Mouse (Mus musculus): Measurements from ENCODE around the gene Fam57b. TPM values are rescaled to one million over a fixed set of nuclear protein-coding genes. Genes with fewer than 3 reads are reported as not detected.
A peak's percentile ranks its signal among the peaks of the same experiment; 100 is the strongest.

Fam57b gene
- total RNA-seq, 4 experiments from 2014 or later = 58.1 to 63.4 (median 59.6) TPM

- no peak for DNase-seq (ENCODE audit: low spot score in 2 of 2)
Measured at GRCm38 (mm10) chr7:126798127-126799049, 920 bp downstream of the Fam57b start.

- peak; percentile 92 to 98 for DNase-seq (ENCODE audit: low spot score in 2 of 2)
Measured at GRCm38 (mm10) chr7:126799050-126799467, 1.6 kb downstream of the Fam57b start.

GRCm38 (mm10) chr7:126799468-126800268 is 2.2 kb downstream of the Fam57b start:
- DNase-seq (ENCODE audit: low spot score in 2 of 2) = peak in 1 of 2 experiments; percentile 67

GRCm38 (mm10) chr7:126800269-126801056 is 3.0 kb downstream of the Fam57b start:
- no peak for DNase-seq (ENCODE audit: low spot score in 2 of 2)

- no peak for DNase-seq (ENCODE audit: low spot score in 2 of 2)
Measured at GRCm38 (mm10) chr7:126801057-126801422, 3.6 kb downstream of the Fam57b start.

GRCm38 (mm10) chr7:126802134-126802889 is 4.8 kb downstream of the Fam57b start:
- no peak for DNase-seq (ENCODE audit: low spot score in 2 of 2)

GRCm38 (mm10) chr7:126803181-126803580 is 5.7 kb downstream of the Fam57b start:
- DNase-seq (ENCODE audit: low spot score in 2 of 2) = no peak

DNA sequence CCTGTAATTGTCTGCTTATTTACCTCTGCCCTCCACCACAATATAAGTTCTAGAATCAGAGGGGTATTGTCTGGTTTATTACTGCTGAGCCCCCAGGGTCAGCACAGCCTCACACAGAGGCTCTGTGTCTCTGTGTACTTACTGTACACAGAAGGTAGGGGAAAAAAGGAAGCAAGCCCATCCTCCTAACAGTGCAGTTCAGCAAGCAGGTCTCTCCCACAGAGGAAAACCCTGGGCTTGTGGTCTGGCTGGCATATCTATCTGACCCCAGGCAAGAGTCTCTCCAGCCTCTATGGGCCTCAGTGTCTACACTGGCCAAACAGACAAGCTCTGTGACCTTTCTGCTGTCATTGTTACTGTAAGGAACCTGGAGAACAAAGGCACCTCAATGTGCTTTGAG is 6.3 kb downstream of the Fam57b start:
- DNase-seq (ENCODE audit: low spot score in 2 of 2) = no peak

- DNase-seq (ENCODE audit: low spot score in 2 of 2) = no peak
Measured at GRCm38 (mm10) chr7:126806956-126807355, 9.5 kb downstream of the Fam57b start.

- DNase-seq (ENCODE audit: low spot score in 2 of 2) = no peak
Measured at GRCm38 (mm10) chr7:126807405-126807804, 9.9 kb downstream of the Fam57b start.

- DNase-seq (ENCODE audit: low spot score in 2 of 2) = peak; percentile 84 to 85
Measured at GRCm38 (mm10) chr7:126808703-126809455, 11.4 kb downstream of the Fam57b start.

DNA sequence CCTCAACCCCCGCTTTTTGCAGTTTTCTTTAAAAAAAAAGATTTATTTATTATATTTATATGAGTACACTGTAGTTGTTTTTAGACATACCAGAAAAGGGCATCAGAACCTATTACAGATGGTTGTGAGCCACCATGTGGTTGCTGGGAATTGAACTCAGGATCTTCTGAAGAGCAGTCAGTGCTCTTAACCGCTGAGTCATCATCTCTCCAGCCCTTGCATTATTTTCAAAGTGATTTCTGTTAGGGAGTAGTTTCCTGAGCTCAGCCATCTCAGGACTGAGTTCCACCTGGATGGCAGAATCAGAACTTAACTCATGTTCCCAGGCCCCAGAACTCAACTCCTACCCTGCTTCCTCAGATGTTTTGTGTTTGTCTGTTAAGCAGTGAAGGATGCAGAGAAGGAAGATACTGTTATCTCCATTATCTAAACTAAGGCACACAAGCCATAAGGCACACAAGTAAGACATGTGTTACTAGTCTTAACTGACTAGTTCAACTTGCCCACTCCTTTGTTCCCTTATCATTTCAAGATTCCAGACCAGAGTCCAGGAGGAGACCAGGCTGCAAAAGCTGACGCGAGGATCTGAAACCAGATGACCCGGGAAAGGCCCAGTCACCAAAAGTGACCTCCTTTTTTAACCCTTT is 12.4 kb downstream of the Fam57b start:
- DNase-seq (ENCODE audit: low spot score in 2 of 2) = no peak

DNA sequence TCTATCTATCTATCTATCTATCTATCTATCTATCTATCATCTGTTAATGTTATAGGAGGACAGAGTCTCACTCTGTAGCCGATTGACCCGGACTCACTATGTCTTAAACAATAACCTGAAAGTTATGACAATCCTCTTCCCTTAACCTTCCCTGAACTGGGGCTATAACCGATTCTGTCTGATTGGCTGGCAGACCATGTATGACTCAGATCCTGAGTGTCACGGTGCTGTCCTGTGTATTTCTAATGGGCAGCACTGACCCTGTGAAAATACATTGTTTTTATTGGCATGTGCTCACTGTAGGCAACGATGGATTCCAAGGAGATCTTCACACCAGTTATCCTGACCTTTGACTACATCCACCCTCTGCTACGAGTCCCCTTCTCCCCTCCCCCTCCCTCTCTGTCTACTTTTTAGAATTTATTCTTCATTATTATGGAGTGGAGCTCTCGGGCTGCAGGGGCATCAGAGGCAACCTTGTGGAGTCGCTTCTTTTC is 18.3 kb downstream of the Fam57b start:
- no peak for DNase-seq (ENCODE audit: low spot score in 2 of 2)

- no peak for DNase-seq (ENCODE audit: low spot score in 2 of 2)
Measured at GRCm38 (mm10) chr7:126816494-126816893, 19.0 kb downstream of the Fam57b start.

DNA sequence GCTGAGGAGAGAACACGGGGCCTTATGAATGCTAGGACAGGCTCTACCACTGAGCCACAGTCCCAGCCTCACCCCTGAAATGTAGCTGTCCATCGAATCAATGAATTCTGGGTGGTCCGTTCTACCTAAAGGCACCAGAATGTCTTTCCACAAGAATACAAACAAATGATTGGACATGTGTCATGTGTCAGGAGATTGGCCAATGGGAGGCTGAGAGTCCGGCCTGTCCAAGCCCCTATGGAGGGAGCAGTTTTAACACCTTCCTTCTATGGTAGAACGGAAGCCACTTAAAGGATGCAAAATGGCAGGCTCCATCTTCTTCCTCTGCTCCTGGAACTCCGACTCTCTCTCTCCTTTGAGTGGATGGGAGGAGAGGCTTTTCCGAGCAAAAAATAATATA is 20.1 kb downstream of the Fam57b start:
- DNase-seq (ENCODE audit: low spot score in 2 of 2) = no peak

DNA sequence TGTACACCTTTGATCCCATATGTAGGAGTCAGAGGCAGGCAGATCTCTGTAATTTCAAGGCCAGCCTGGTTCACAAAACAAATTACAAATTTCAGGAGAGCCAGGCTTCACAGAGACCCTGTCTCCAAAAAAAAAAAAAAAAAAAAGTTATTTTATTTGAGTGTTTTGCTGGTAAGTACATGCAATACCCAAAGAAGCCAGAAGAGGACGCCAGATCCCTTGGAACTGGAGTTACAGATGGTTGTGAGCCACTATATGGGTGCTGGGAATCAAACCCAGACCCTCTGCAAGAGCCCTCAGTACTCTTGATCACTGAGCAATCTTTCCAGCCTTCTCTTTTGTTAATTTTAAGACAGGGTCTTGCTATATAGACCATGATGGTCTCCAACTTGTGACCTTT is 21.4 kb downstream of the Fam57b start:
- DNase-seq (ENCODE audit: low spot score in 2 of 2) = no peak

- DNase-seq (ENCODE audit: low spot score in 2 of 2) = peak in 1 of 2 experiments; percentile 83
Measured at GRCm38 (mm10) chr7:126821835-126822511, 24.5 kb downstream of the Fam57b start.

GRCm38 (mm10) chr7:126822741-126823140 is 25.3 kb downstream of the Fam57b start:
- no peak for DNase-seq (ENCODE audit: low spot score in 2 of 2)

Data from left cerebral cortex, adult 8-10 months (tissue).